Mouse (Mus musculus) intestine, embryonic 14.5 days (tissue): Measurements from ENCODE around the gene Lrrc10b. TPM values are rescaled to one million over a fixed set of nuclear protein-coding genes. Genes with fewer than 3 reads are reported as not detected.

ENCODE experiments used
- ATAC-seq: fragments of 200-750 bp; cut with Nextera tagmentation; replicated peaks from 2 replicates; pipeline ENCODE4 v1.8.0; 2017; ENCODE audit warnings: low read depth, moderate number of reproducible peaks, moderate TSS enrichment, moderate library complexity; ENCODE audit not compliant: low FRiP score, low TSS enrichment
- DNase-seq: peaks from one replicate; pipeline ENCODE4 v3.0.0-alpha.2; 2018; ENCODE audit warnings: low spot score
- H3K27ac ChIP-seq: fragments of 300-500 bp; sonication (generic); 2 replicates; pipeline ENCODE4 v1.5.1; 2014; ENCODE audit warnings: low read depth, mild to moderate bottlenecking, control low read depth
- H3K27me3 ChIP-seq: fragments of 300-500 bp; sonication (generic); replicated peaks from 2 replicates; pipeline ENCODE4 v1.6.1; 2014; ENCODE audit warnings: low read length, control low read depth; ENCODE audit not compliant: control insufficient read depth, insufficient read depth
- H3K36me3 ChIP-seq: fragments of 300-500 bp; sonication (generic); 2 replicates; pipeline ENCODE4 v1.6.1; 2014; ENCODE audit warnings: low read length, control low read depth; ENCODE audit not compliant: control insufficient read depth, insufficient read depth
- H3K4me1 ChIP-seq: fragments of 300-500 bp; sonication (generic); replicated peaks from 2 replicates; pipeline ENCODE4 v1.6.1; 2014; ENCODE audit warnings: low read length, control low read depth, mixed read lengths; ENCODE audit not compliant: control insufficient read depth, insufficient read depth
- H3K4me2 ChIP-seq: fragments of 300-500 bp; sonication (generic); 2 replicates; pipeline ENCODE4 v1.6.1; 2014; ENCODE audit warnings: low read length
- H3K4me3 ChIP-seq: fragments of 300-500 bp; sonication (generic); 2 replicates; pipeline ENCODE4 v1.5.1; 2014; ENCODE audit warnings: low read depth, low read length, control low read depth, mixed read lengths
- H3K9ac ChIP-seq: fragments of 300-500 bp; sonication (generic); 2 replicates; pipeline ENCODE4 v1.6.1; 2014; ENCODE audit warnings: mild to moderate bottlenecking, low read length
- H3K9me3 ChIP-seq: fragments of 300-500 bp; sonication (generic); 2 replicates; pipeline ENCODE4 v1.6.1; 2016; ENCODE audit warnings: low read length, control low read depth; ENCODE audit not compliant: control insufficient read depth
- WGBS: fragments of 180-500 bp; shearing (Covaris S2); extraction: QIAGEN DNeasy Blood & Tissue Kit; methylation state at CpG from one replicate; pipeline ENCODE4 v1.1.7; 2014; 5-methylcytosine and 5-hydroxymethylcytosine counted together
- polyA plus RNA-seq: library from polyadenylated mRNA; unstranded; fragments of >200 nt; fragmentation: Nextera tagmentation; extraction: Ambion mirVana; gene quantifications from 2 replicates; pipeline ENCODE4 v1.2.1, GENCODE M21; 2014

Lrrc10b gene
- polyA plus RNA-seq, 1 experiment from 2014 or later, result 0.60 TPM

DNA sequence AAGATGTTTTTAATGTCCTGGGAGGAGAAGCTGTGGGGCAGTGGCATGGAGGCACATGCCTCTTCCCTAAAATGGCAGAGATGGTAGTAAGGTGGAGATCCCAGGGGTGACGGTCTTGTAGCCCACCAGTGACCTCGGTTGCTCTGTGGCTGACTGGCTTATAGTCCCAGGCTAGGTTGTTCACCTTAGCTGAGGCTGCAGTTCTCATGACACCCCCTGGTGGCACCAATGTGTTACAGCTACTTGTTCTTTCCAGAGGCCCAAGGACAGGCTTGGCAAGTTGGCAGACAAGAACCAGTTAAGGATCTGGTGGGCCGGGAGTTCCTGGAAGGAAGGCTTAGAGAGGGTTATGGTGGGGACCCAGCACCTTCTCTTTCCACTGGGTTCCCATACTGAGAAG lies 21.4 kb downstream of the Lrrc10b start:
- H3K9me3 ChIP-seq, result no peaks in the 10 kb centered on the region
- ATAC-seq (no peak), DNase-seq (peak; percentile 73)
- H3K4me1 ChIP-seq, result peaks cover 5% of the 10 kb centered on the region
- H3K4me3 ChIP-seq, result no peak overlapping the region
- H3K9ac ChIP-seq, result no peak overlapping the region
- 34% methylated on average over 3 of the region's 3 CpGs for WGBS
- no peak overlapping the region for H3K27ac ChIP-seq
- H3K27me3 ChIP-seq, result no peaks in the 10 kb centered on the region
- no peaks in the 10 kb centered on the region for H3K36me3 ChIP-seq
- no peak overlapping the region for H3K4me2 ChIP-seq

DNA sequence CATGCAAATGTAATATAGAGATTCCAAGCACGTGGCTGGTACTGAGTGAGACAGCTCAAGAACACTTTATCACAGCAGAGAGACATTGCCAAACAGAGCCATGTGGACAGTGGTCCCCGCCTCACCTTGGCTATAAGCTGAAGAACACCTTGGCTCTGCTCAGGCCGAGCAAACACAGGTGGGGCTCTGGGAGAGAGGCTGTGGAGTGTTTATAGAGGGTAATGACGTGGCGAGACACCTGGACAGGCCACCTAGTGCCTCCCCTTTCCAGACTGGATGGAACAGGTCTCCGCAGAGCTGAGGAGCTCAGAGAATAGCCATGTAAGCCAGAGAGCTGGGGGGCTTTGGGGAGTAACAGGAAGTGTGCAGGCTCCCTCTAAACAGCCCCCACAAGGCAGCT lies 22.3 kb downstream of the Lrrc10b start:
- ATAC-seq (peak; percentile 55), DNase-seq (no peak)
- no peak overlapping the region for H3K4me2 ChIP-seq
- 55% methylated on average over 6 of the region's 6 CpGs for WGBS
- H3K4me3 ChIP-seq, result no peak overlapping the region
- H3K4me1 ChIP-seq, result peaks cover 11% of the 10 kb centered on the region
- H3K9ac ChIP-seq, result no peak overlapping the region
- H3K9me3 ChIP-seq, result no peaks in the 10 kb centered on the region
- no peaks in the 10 kb centered on the region for H3K36me3 ChIP-seq
- no peak overlapping the region for H3K27ac ChIP-seq
- no peaks in the 10 kb centered on the region for H3K27me3 ChIP-seq

DNA sequence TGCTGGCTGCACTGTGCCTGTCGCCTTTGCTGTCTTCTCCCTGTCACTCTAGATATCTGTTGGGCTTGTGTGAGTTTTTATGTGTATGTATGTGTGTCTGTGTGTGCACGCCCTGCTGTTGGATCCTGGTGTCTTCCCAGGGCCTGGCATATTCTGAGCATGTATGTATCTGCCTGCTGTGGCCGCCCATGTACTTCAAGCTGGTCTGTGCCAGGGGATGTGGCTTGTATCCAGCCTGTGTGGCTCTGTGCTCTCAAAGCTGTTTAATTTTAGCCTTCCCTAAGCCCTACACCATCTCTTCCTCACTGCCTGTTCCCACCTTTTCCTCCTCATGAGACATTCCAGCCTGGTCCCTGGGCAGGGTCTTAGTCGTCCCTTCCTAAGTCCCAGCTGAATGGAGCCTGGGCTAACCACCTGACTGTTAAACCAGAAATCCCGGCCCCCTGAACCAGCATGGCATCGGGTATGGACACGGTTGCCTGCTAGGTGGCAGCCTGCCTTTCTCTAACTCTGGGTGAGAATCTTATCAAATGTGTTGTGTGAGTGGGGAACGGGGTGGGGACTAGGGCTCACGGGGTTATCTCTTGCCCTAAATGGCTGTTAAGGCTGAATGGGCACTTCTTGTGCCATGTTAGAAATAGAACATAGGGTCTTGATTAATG lies 23.3 kb downstream of the Lrrc10b start:
- Histone ChIP-seq H3K36me3 (no peaks in the 10 kb centered on the region), H3K27me3 (no peaks in the 10 kb centered on the region), H3K9ac (no peak overlapping the region), H3K4me1 (peaks cover 12% of the 10 kb centered on the region), H3K27ac (no peak overlapping the region), H3K4me3 (no peak overlapping the region), H3K4me2 (no peak overlapping the region), H3K9me3 (no peaks in the 10 kb centered on the region)
- WGBS, result 64% methylated on average over 9 of the region's 9 CpGs
- DNase-seq (no peak), ATAC-seq (no peak)

DNA sequence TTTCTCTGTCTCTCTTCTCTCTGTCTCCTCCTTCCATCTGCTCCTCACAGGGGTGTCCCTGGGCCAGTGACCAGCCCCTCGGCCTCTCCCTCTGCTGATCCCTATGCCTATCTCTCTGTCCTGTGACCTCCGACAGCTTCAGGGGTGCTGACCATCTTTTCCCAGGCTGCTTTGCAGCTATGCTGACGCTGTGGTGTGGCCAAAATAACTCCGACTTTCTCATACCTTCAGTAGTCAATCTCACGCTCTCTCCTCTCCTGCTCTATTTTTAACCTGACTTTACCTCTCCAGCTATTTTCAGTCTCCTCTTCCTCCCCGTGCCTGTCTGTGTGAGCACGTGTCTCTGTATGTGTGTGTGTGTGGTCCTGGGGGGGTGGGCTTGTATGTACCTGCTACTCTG lies 24.0 kb downstream of the Lrrc10b start:
- DNase-seq (no peak), ATAC-seq (no peak)
- H3K27ac ChIP-seq, result no peak overlapping the region
- no peaks in the 10 kb centered on the region for H3K9me3 ChIP-seq
- 71% methylated on average over 7 of the region's 7 CpGs for WGBS
- no peaks in the 10 kb centered on the region for H3K27me3 ChIP-seq
- no peak overlapping the region for H3K4me3 ChIP-seq
- H3K9ac ChIP-seq, result no peak overlapping the region
- no peak overlapping the region for H3K4me2 ChIP-seq
- H3K36me3 ChIP-seq, result no peaks in the 10 kb centered on the region
- H3K4me1 ChIP-seq, result peaks cover 12% of the 10 kb centered on the region

DNA sequence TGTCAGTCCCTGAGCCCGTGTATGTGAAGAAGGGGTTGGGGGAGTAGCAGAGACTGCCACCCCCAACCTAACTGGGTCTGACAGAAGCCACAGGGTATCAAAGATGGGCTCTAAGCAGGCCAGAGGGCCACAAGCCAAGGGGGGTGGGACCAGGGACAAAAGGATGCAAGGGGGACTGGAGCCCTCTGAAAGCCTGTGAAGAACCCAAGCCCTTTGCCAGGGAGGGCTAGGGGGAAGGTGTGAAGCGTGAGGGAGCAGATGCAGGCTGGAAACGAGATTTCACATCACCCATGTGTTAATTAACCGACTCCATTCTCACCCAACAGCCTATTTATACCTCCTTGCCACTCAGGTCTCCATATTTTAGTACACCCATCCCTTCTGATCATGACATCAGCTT lies 25.4 kb downstream of the Lrrc10b start:
- no peak overlapping the region for H3K4me3 ChIP-seq
- H3K4me2 ChIP-seq, result no peak overlapping the region
- peaks cover 17% of the 10 kb centered on the region for H3K4me1 ChIP-seq
- H3K9ac ChIP-seq, result no peak overlapping the region
- ATAC-seq (no peak), DNase-seq (no peak)
- WGBS, result 47% methylated on average over 4 of the region's 4 CpGs
- H3K9me3 ChIP-seq, result no peaks in the 10 kb centered on the region
- H3K36me3 ChIP-seq, result no peaks in the 10 kb centered on the region
- no peak overlapping the region for H3K27ac ChIP-seq
- H3K27me3 ChIP-seq, result no peaks in the 10 kb centered on the region

DNA sequence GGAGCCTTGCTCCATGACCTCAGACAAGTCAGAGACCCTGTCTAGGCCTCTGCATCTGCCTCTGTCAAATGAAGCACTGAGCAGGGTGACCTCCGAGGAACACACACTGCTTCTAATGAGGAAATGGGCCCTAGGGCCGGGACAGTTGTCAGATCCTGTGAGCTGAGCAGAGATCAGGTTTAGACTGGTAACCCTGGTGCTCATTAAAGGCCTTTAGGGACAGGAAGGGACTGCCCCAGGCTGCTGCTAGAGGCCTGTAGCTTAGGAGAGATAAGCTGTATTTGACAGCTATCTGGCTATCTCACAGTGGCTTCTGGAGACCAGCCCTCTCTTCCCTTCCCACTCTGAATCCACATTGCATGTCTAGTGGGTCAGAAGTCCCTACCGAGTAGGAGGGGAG lies 25.9 kb downstream of the Lrrc10b start:
- no peak for DNase-seq
- Histone ChIP-seq H3K4me1 (peaks cover 17% of the 10 kb centered on the region), H3K27ac (no peak overlapping the region), H3K4me3 (no peak overlapping the region), H3K27me3 (no peaks in the 10 kb centered on the region), H3K4me2 (no peak overlapping the region), H3K9me3 (no peaks in the 10 kb centered on the region), H3K9ac (no peak overlapping the region), H3K36me3 (no peaks in the 10 kb centered on the region)
- ATAC-seq, result no peak
- WGBS, result 37% methylated on average over 3 of the region's 3 CpGs

DNA sequence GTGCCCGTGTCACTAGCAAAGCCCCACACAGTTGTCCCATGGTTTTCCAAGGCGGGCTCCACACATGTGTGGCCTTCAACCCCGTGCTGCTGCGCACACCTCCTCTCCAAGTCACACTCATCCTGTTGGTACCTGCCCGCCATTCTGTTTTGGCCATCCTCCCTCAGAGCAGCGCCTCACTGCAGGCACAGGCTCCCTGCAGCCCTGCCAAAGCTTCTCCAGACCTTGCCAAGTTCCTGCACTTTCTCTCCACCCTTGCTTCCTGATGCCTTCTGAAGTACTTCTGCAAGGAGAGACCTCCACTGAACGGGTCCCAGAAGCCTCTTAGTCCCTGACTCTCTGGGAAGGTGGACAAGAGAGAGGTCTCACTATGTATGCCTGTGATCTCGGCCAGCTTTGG lies 27.9 kb downstream of the Lrrc10b start:
- no peak overlapping the region for H3K9ac ChIP-seq
- no peak overlapping the region for H3K27ac ChIP-seq
- 84% methylated on average over 8 of the region's 8 CpGs for WGBS
- no peak for ATAC-seq
- no peaks in the 10 kb centered on the region for H3K36me3 ChIP-seq
- no peaks in the 10 kb centered on the region for H3K27me3 ChIP-seq
- H3K9me3 ChIP-seq, result no peaks in the 10 kb centered on the region
- DNase-seq, result no peak
- peaks cover 31% of the 10 kb centered on the region for H3K4me1 ChIP-seq
- no peak overlapping the region for H3K4me2 ChIP-seq
- no peak overlapping the region for H3K4me3 ChIP-seq

DNA sequence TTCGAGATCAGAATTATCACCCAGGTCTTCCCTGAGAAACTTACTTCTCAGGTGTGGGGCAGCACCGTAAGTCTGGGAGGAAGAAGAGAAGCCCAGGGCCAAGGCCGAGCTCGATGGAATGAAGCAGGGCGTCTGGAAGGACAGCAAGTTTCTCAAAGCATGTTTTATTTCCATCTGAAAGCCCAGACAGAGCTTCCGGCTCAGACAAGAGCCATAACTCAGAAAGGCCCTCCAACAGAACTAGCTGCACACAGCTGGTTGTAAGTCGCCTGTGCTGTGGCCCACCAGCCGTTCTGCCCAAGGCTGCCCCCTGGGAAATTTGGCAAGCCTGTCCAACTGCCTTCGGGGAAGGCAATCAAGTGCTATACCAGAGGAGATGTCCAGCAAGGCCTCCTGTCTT lies 29.8 kb downstream of the Lrrc10b start:
- H3K36me3 ChIP-seq, result no peaks in the 10 kb centered on the region
- no peak overlapping the region for H3K9ac ChIP-seq
- H3K4me3 ChIP-seq, result no peak overlapping the region
- no peaks in the 10 kb centered on the region for H3K27me3 ChIP-seq
- DNase-seq, result no peak
- H3K9me3 ChIP-seq, result no peaks in the 10 kb centered on the region
- H3K27ac ChIP-seq, result peak overlapping the region; percentile 64
- WGBS, result 37% methylated on average over 9 of the region's 9 CpGs
- ATAC-seq, result no peak
- H3K4me2 ChIP-seq, result no peak overlapping the region
- peaks cover 41% of the 10 kb centered on the region for H3K4me1 ChIP-seq

DNA sequence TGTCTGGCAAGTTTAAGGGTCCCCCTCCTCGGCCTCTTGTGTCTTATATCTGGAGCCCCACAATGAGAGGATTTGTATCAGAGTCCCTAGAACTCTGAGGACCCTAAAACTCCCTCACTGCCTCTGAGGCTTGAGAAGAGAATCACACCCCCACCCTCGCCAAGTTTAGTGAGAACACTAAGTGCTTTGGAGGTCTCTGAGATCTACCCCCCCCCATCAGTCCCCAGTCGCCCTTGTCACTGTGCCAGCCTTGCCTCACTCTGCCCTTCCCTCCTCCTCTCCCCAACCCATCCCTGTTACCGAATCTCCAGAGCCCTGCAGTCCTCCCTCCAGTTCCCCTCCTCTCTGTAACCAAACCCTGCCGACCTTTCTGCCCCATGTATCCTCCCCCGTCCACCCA lies 30.5 kb downstream of the Lrrc10b start:
- Histone ChIP-seq H3K27me3 (no peaks in the 10 kb centered on the region), H3K9me3 (no peaks in the 10 kb centered on the region), H3K36me3 (no peaks in the 10 kb centered on the region), H3K9ac (no peak overlapping the region), H3K4me3 (no peak overlapping the region), H3K4me2 (no peak overlapping the region), H3K4me1 (peaks cover 47% of the 10 kb centered on the region), H3K27ac (peak overlapping the region; percentile 64)
- ATAC-seq (no peak), DNase-seq (no peak)
- WGBS, result 34% methylated on average over 6 of the region's 6 CpGs
